Mouse (Mus musculus) limb, embryonic 12.5 days (tissue): ENCODE results near the gene Drd5. TPM values are rescaled to one million over a fixed set of nuclear protein-coding genes. Genes with fewer than 3 reads are reported as not detected.

Source experiments
- ATAC-seq: fragments of 200-750 bp; cut with Nextera tagmentation; 2 replicates; pipeline ENCODE4 v1.8.0; 2017; ENCODE audit warnings: low read depth, moderate TSS enrichment; ENCODE audit not compliant: insufficient number of reproducible peaks, insufficient read depth, low FRiP score, low TSS enrichment
- H3K27ac ChIP-seq: fragments of 300-500 bp; sonication (generic); 2 replicates; pipeline ENCODE4 v1.5.1; 2016; ENCODE audit warnings: mild to moderate bottlenecking, moderate library complexity
- H3K27me3 ChIP-seq: fragments of 300-500 bp; sonication (generic); 2 replicates; pipeline ENCODE4 v1.6.1; 2016; ENCODE audit warnings: mild to moderate bottlenecking, moderate library complexity
- H3K36me3 ChIP-seq: fragments of 300-500 bp; sonication (generic); 2 replicates; pipeline ENCODE4 v1.6.1; 2016; ENCODE audit warnings: mild to moderate bottlenecking, moderate library complexity
- H3K4me1 ChIP-seq: fragments of 300-500 bp; sonication (generic); replicated peaks from 2 replicates; pipeline ENCODE4 v1.6.1; 2016
- H3K4me2 ChIP-seq: fragments of 300-500 bp; sonication (generic); 2 replicates; pipeline ENCODE4 v1.6.1; 2016; ENCODE audit warnings: mild to moderate bottlenecking, moderate library complexity
- H3K4me3 ChIP-seq: fragments of 300-500 bp; sonication (generic); replicated peaks from 2 replicates; pipeline ENCODE4 v1.5.1; 2016; ENCODE audit warnings: mild to moderate bottlenecking
- H3K9ac ChIP-seq: fragments of 300-500 bp; sonication (generic); replicated peaks from 2 replicates; pipeline ENCODE4 v1.6.1; 2016; ENCODE audit warnings: mild to moderate bottlenecking, moderate library complexity
- H3K9me3 ChIP-seq: fragments of 300-500 bp; sonication (generic); 2 replicates; pipeline ENCODE4 v1.6.1; 2016; ENCODE audit warnings: mild to moderate bottlenecking, moderate library complexity
- WGBS: fragments of 180-500 bp; shearing (Covaris S2); methylation state at CpG from one replicate; pipeline ENCODE4 v1.1.7; 2016; 5-methylcytosine and 5-hydroxymethylcytosine counted together
- polyA plus RNA-seq: library from polyadenylated mRNA; unstranded; fragments of >200 nt; fragmentation: Nextera tagmentation; extraction: Ambion mirVana; gene quantifications from 2 replicates; pipeline ENCODE4 v1.2.1, GENCODE M21; 2016

Gene Drd5
- polyA plus RNA-seq, 1 experiment from 2014 or later, result not detected

GRCm38 (mm10) chr5:38301761-38302411 is 17.3 kb upstream of the Drd5 start:
- H3K27me3 ChIP-seq, result peaks cover 4% of the 10 kb centered on the region; the same call in 1 of the 2 replicates
- no peaks in the 10 kb centered on the region for H3K36me3 ChIP-seq
- no peak overlapping the region for H3K9ac ChIP-seq
- H3K4me2 ChIP-seq, result no peak overlapping the region
- 91% methylated on average over 12 of the region's 12 CpGs for WGBS
- no peak overlapping the region for H3K27ac ChIP-seq
- no peak for ATAC-seq
- no peaks in the 10 kb centered on the region for H3K9me3 ChIP-seq
- H3K4me1 ChIP-seq, result peaks cover 16% of the 10 kb centered on the region
- H3K4me3 ChIP-seq, result no peak overlapping the region

DNA sequence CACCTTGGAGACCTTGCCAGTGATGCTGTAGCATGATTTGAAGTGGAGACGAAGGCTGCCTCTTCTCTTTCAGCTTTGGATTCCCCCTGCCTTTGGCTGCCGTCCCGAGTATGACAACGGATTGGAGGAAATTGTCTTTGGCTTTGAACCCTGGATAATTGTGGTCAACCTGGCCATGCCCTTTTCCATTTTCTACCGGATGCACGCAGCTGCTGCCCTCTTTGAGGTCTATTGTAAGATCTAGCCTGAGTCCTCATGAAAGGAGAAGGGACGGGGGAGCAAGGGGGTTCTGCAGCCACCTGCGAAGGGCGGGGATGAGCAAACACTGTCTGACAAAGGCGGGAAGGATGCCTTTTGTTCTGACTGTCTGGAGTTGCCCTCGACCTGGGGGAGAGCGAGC is 16.5 kb upstream of the Drd5 start:
- Histone ChIP-seq H3K9me3 (no peaks in the 10 kb centered on the region), H3K36me3 (no peaks in the 10 kb centered on the region), H3K27ac (no peak overlapping the region), H3K27me3 (peaks cover 4% of the 10 kb centered on the region; the same call in 1 of the 2 replicates), H3K4me3 (no peak overlapping the region), H3K4me1 (peaks cover 15% of the 10 kb centered on the region), H3K4me2 (no peak overlapping the region), H3K9ac (no peak overlapping the region)
- no peak for ATAC-seq
- 62% methylated on average over 12 of the region's 12 CpGs for WGBS

DNA sequence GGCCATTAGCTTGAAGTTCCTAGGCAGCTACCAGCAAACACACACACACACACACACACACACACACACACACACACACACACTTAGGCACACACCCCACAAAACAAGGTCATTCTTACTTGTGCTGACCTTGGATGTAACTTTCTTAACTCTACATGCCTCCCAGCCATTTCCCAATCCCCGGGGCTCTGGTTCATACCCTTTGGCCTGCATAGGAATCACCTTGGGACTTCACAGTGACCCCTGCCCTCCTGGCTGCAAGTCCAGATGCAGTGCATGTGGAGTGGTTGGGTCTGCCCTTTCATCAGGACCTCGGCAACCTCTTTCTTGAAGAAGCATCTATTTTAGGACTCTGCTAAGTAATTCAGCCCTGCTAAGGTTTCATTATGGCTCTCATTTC is 13.9 kb upstream of the Drd5 start:
- Histone ChIP-seq H3K4me3 (no peak overlapping the region), H3K9ac (no peak overlapping the region), H3K27ac (no peak overlapping the region), H3K4me2 (no peak overlapping the region), H3K36me3 (no peaks in the 10 kb centered on the region), H3K9me3 (no peaks in the 10 kb centered on the region), H3K4me1 (no peaks in the 10 kb centered on the region), H3K27me3 (peaks cover 8% of the 10 kb centered on the region; the same call in 1 of the 2 replicates)
- ATAC-seq, result no peak
- 71% methylated on average over 2 of the region's 2 CpGs for WGBS

- Histone ChIP-seq H3K4me3 (peak overlapping the region; percentile 34), H3K9me3 (no peaks in the 10 kb centered on the region), H3K27me3 (peaks cover 7% of the 10 kb centered on the region; the same call in 1 of the 2 replicates), H3K4me1 (no peaks in the 10 kb centered on the region), H3K36me3 (no peaks in the 10 kb centered on the region), H3K9ac (no peak overlapping the region), H3K4me2 (peak overlapping the region; percentile 57), H3K27ac (no peak overlapping the region)
- ATAC-seq, result peak; percentile 66
- 10% methylated on average over 26 of the region's 26 CpGs for WGBS
These were observed 11.7 kb upstream of the Drd5 start for GRCm38 (mm10) chr5:38307255-38308101.

DNA sequence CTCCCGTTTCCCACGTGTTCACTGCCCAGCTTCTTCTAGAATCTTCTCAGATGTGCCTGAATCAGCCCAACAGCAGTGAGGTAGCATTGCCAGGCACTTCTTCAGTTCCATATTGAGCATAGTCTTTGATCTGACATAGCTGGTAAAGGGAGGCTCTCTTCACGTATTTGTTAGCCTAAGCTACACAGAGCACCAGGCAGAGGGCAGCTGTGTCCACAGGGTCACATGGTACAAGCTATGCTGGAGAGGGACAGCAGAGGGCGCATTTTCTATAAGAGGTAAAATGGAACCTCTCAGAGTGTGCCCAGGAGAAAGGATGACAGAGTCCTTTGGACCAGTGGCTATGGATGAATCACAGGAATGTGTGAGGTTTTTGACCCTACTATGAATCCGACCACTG is 10.3 kb upstream of the Drd5 start:
- Histone ChIP-seq H3K27ac (no peak overlapping the region), H3K4me1 (no peaks in the 10 kb centered on the region), H3K9me3 (no peaks in the 10 kb centered on the region), H3K27me3 (peaks cover 7% of the 10 kb centered on the region; the same call in 1 of the 2 replicates), H3K36me3 (no peaks in the 10 kb centered on the region), H3K4me3 (no peak overlapping the region), H3K4me2 (no peak overlapping the region), H3K9ac (no peak overlapping the region)
- no peak; the same call in 1 of the 2 replicates for ATAC-seq
- WGBS, result 53% methylated on average over 5 of the region's 5 CpGs

DNA sequence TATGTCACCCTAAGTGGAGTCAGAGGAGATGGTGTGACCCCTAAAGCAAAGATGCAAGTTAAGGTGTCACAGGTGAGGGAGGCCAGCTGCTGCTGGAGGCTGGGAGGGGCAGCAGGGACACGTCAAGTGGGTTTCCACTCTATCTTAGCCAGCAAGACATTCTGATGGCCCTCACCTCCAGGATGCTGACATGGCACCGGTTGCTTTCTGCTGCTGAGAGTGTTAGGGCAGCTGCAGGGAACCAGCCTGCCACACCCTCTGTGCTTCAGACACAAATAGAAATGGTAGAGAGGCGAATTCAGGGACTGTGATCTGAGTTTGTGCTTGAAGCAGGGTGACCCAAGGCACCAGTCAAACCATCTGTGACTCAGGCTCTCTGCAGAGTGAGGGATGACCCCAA is 9.4 kb upstream of the Drd5 start:
- Histone ChIP-seq H3K9me3 (no peaks in the 10 kb centered on the region), H3K4me1 (no peaks in the 10 kb centered on the region), H3K27ac (no peak overlapping the region), H3K36me3 (no peaks in the 10 kb centered on the region), H3K27me3 (peaks cover 9% of the 10 kb centered on the region; the same call in 1 of the 2 replicates), H3K4me2 (no peak overlapping the region), H3K9ac (no peak overlapping the region), H3K4me3 (no peak overlapping the region)
- ATAC-seq, result no peak
- WGBS, result 67% methylated on average over 3 of the region's 3 CpGs

- no peaks in the 10 kb centered on the region for H3K27me3 ChIP-seq
- no peak overlapping the region for H3K4me2 ChIP-seq
- no peak overlapping the region for H3K9ac ChIP-seq
- ATAC-seq, result no peak
- no peak overlapping the region for H3K4me3 ChIP-seq
- no peak overlapping the region for H3K27ac ChIP-seq
- no peaks in the 10 kb centered on the region for H3K4me1 ChIP-seq
- no peaks in the 10 kb centered on the region for H3K36me3 ChIP-seq
- 71% methylated on average over 4 of the region's 4 CpGs for WGBS
- peaks cover 5% of the 10 kb centered on the region; the same call in 1 of the 2 replicates for H3K9me3 ChIP-seq
These were observed 14.2 kb downstream of the Drd5 start for GRCm38 (mm10) chr5:38333381-38333780.

DNA sequence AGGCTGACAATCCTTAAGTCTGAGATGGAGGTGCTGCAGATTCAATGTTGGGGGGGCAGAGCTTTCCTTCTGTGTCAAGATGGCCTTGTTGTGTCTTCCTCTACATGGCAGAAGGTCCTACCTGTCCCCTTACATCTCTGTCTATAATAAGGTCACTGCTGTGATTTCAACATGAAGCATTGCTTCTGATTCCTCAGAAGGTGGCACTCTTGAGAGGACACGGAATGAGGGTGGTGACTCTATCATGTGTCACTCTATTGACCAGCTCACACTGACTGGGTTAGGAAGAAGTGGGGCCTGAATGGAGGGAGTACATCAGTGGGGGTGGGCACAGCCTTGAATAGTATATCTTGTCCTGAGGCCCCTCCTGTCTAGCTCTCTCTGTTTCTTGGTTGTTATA is 15.4 kb downstream of the Drd5 start:
- no peaks in the 10 kb centered on the region for H3K9me3 ChIP-seq
- H3K27ac ChIP-seq, result no peak overlapping the region
- no peak overlapping the region for H3K4me2 ChIP-seq
- no peak for ATAC-seq
- no peaks in the 10 kb centered on the region for H3K27me3 ChIP-seq
- H3K9ac ChIP-seq, result no peak overlapping the region
- WGBS, result 24% methylated on average over 1 of the region's 1 CpGs
- H3K4me1 ChIP-seq, result no peaks in the 10 kb centered on the region
- H3K4me3 ChIP-seq, result no peak overlapping the region
- H3K36me3 ChIP-seq, result no peaks in the 10 kb centered on the region

- Histone ChIP-seq H3K27me3 (no peaks in the 10 kb centered on the region), H3K9ac (no peak overlapping the region), H3K4me3 (no peak overlapping the region), H3K4me2 (no peak overlapping the region), H3K4me1 (0 out of 2 replicates have a peak, but pooled peaks cover 2% of the 10 kb centered on the region), H3K36me3 (no peaks in the 10 kb centered on the region), H3K9me3 (no peaks in the 10 kb centered on the region), H3K27ac (no peak overlapping the region)
- 83% methylated on average over 3 of the region's 3 CpGs for WGBS
- ATAC-seq, result no peak
These were observed 23.9 kb downstream of the Drd5 start for GRCm38 (mm10) chr5:38343101-38343500.

GRCm38 (mm10) chr5:38346646-38347432 is 27.7 kb downstream of the Drd5 start:
- Histone ChIP-seq H3K4me3 (no peak overlapping the region), H3K9me3 (no peaks in the 10 kb centered on the region), H3K27ac (no peak overlapping the region), H3K4me1 (0 out of 2 replicates have a peak, but pooled peaks cover 2% of the 10 kb centered on the region), H3K27me3 (no peaks in the 10 kb centered on the region), H3K36me3 (no peaks in the 10 kb centered on the region), H3K9ac (no peak overlapping the region), H3K4me2 (no peak overlapping the region)
- WGBS, result 33% methylated on average over 10 of the region's 10 CpGs
- ATAC-seq, result no peak
